Mouse (Mus musculus) lung, embryonic 15.5 days (tissue): ENCODE results near the gene Olfr734. TPM values are rescaled to one million over a fixed set of nuclear protein-coding genes. Genes with fewer than 3 reads are reported as not detected.

ENCODE experiments used
- ATAC-seq: fragments of 200-750 bp; cut with Nextera tagmentation; 2 replicates; pipeline ENCODE4 v1.8.0; 2017; ENCODE audit warnings: moderate number of reproducible peaks, borderline replicate concordance; ENCODE audit not compliant: low FRiP score, low TSS enrichment; ENCODE audit errors: extremely low read depth
- H3K27ac ChIP-seq: fragments of 300-500 bp; sonication (generic); 2 replicates; pipeline ENCODE4 v1.5.1; 2015; ENCODE audit warnings: moderate library complexity, mild to moderate bottlenecking, inconsistent platforms
- H3K27me3 ChIP-seq: fragments of 300-500 bp; sonication (generic); 2 replicates; pipeline ENCODE4 v1.6.1; 2015; ENCODE audit warnings: inconsistent platforms
- H3K36me3 ChIP-seq: fragments of 300-500 bp; sonication (generic); 2 replicates; pipeline ENCODE4 v1.6.1; 2015; ENCODE audit warnings: inconsistent platforms
- H3K4me1 ChIP-seq: fragments of 300-500 bp; sonication (generic); 2 replicates; pipeline ENCODE4 v1.6.1; 2015; ENCODE audit warnings: inconsistent platforms
- H3K4me2 ChIP-seq: fragments of 300-500 bp; sonication (generic); 2 replicates; pipeline ENCODE4 v1.6.1; 2015; ENCODE audit warnings: inconsistent platforms, mild to moderate bottlenecking, moderate library complexity
- H3K4me3 ChIP-seq: fragments of 300-500 bp; sonication (generic); 2 replicates; pipeline ENCODE4 v1.5.1; 2015; ENCODE audit warnings: mild to moderate bottlenecking, inconsistent platforms
- H3K9ac ChIP-seq: fragments of 300-500 bp; sonication (generic); 2 replicates; pipeline ENCODE4 v1.6.1; 2015; ENCODE audit warnings: inconsistent platforms
- H3K9me3 ChIP-seq: fragments of 300-500 bp; sonication (generic); 2 replicates; pipeline ENCODE4 v1.6.1; 2016; ENCODE audit warnings: inconsistent platforms
- WGBS: fragments of 180-500 bp; shearing (Covaris S2); methylation state at CpG from one replicate; pipeline ENCODE4 v1.1.7; 2015; 5-methylcytosine and 5-hydroxymethylcytosine counted together
- polyA plus RNA-seq: library from polyadenylated mRNA; unstranded; fragments of >200 nt; fragmentation: Nextera tagmentation; extraction: Ambion mirVana; gene quantifications from 2 replicates; pipeline ENCODE4 v1.2.1, GENCODE M21; 2015

Olfr734 gene
- polyA plus RNA-seq = not detected in 2 replicates

GRCm38 (mm10) chr14:50326661-50327060 lies at the start of gene Olfr734:
Gene Olfr734 (minus strand): TSS chr14:50326761.
- Histone ChIP-seq H3K9ac (no peak within 1 kb of the TSS), H3K9me3 (no peaks in the 10 kb centered on the region), H3K27me3 (no peaks in the 10 kb centered on the region), H3K36me3 (no peaks in the 10 kb centered on the region), H3K27ac (no peak within 1 kb of the TSS), H3K4me1 (no peaks in the 10 kb centered on the region), H3K4me3 (no peak within 1 kb of the TSS), H3K4me2 (no peak within 1 kb of the TSS)
- ATAC-seq = no peak
- 38% methylated on average over 1 of the region's 1 CpGs for WGBS

- Histone ChIP-seq H3K4me1 (no peaks in the 10 kb centered on the region), H3K9ac (no peak overlapping the region), H3K4me3 (no peak overlapping the region), H3K9me3 (no peaks in the 10 kb centered on the region), H3K4me2 (no peak overlapping the region), H3K36me3 (no peaks in the 10 kb centered on the region), H3K27ac (no peak overlapping the region), H3K27me3 (no peaks in the 10 kb centered on the region)
- WGBS = 75% methylated on average over 2 of the region's 2 CpGs
- ATAC-seq = no peak
Measured at GRCm38 (mm10) chr14:50363561-50363960, 37.0 kb upstream of the Olfr734 start.

- no peaks in the 10 kb centered on the region for H3K27me3 ChIP-seq
- H3K4me3 ChIP-seq = no peak overlapping the region
- WGBS = 82% methylated on average over 3 of the region's 3 CpGs
- H3K4me1 ChIP-seq = no peaks in the 10 kb centered on the region
- H3K9ac ChIP-seq = no peak overlapping the region
- H3K9me3 ChIP-seq = no peaks in the 10 kb centered on the region
- H3K27ac ChIP-seq = no peak overlapping the region
- no peak overlapping the region for H3K4me2 ChIP-seq
- no peak for ATAC-seq
- H3K36me3 ChIP-seq = no peaks in the 10 kb centered on the region
Measured at GRCm38 (mm10) chr14:50360480-50360879, 33.9 kb upstream of the Olfr734 start.

GRCm38 (mm10) chr14:50357593-50357992 lies 31.0 kb upstream of the Olfr734 start, which contains the start of gene Tlr11:
Gene Tlr11 (plus strand): TSS chr14:50357914.
- WGBS = 72% methylated on average over 2 of the region's 2 CpGs
- Histone ChIP-seq H3K4me1 (no peaks in the 10 kb centered on the region), H3K9me3 (no peaks in the 10 kb centered on the region), H3K4me3 (no peak within 1 kb of the TSS), H3K4me2 (no peak within 1 kb of the TSS), H3K36me3 (no peaks in the 10 kb centered on the region), H3K27me3 (no peaks in the 10 kb centered on the region), H3K9ac (no peak within 1 kb of the TSS), H3K27ac (no peak within 1 kb of the TSS)
- ATAC-seq = no peak

GRCm38 (mm10) chr14:50356725-50357124 lies 30.2 kb upstream of the Olfr734 start:
- no peak overlapping the region for H3K4me2 ChIP-seq
- no peak for ATAC-seq
- no peak overlapping the region for H3K27ac ChIP-seq
- H3K27me3 ChIP-seq = no peaks in the 10 kb centered on the region
- H3K36me3 ChIP-seq = no peaks in the 10 kb centered on the region
- H3K4me1 ChIP-seq = no peaks in the 10 kb centered on the region
- no peak overlapping the region for H3K4me3 ChIP-seq
- 71% methylated on average over 2 of the region's 2 CpGs for WGBS
- no peaks in the 10 kb centered on the region for H3K9me3 ChIP-seq
- H3K9ac ChIP-seq = no peak overlapping the region

- Histone ChIP-seq H3K4me2 (no peak overlapping the region), H3K27me3 (no peaks in the 10 kb centered on the region), H3K4me1 (no peaks in the 10 kb centered on the region), H3K9ac (no peak overlapping the region), H3K4me3 (no peak overlapping the region), H3K27ac (no peak overlapping the region), H3K9me3 (no peaks in the 10 kb centered on the region), H3K36me3 (no peaks in the 10 kb centered on the region)
- no peak for ATAC-seq
- 40% methylated on average over 3 of the region's 3 CpGs for WGBS
Measured at GRCm38 (mm10) chr14:50352438-50352837, 25.9 kb upstream of the Olfr734 start.

- no peaks in the 10 kb centered on the region for H3K9me3 ChIP-seq
- 72% methylated on average over 2 of the region's 2 CpGs for WGBS
- no peak within 1 kb of the TSS for H3K27ac ChIP-seq
- H3K36me3 ChIP-seq = no peaks in the 10 kb centered on the region
- H3K4me2 ChIP-seq = no peak within 1 kb of the TSS
- no peaks in the 10 kb centered on the region for H3K4me1 ChIP-seq
- H3K27me3 ChIP-seq = no peaks in the 10 kb centered on the region
- no peak within 1 kb of the TSS for H3K9ac ChIP-seq
- H3K4me3 ChIP-seq = no peak within 1 kb of the TSS
- no peak for ATAC-seq
Measured at GRCm38 (mm10) chr14:50348796-50349195, 22.2 kb upstream of the Olfr734 start, which contains the start of gene Olfr735. Gene Olfr735 (minus strand): TSS chr14:50348872.

GRCm38 (mm10) chr14:50301422-50301821 lies 25.1 kb downstream of the Olfr734 start, which contains the start of gene Olfr733:
Gene Olfr733 (minus strand): TSS chr14:50301522.
- H3K9me3 ChIP-seq = no peaks in the 10 kb centered on the region
- H3K27me3 ChIP-seq = no peaks in the 10 kb centered on the region
- ATAC-seq = no peak
- H3K4me2 ChIP-seq = no peak within 1 kb of the TSS
- H3K9ac ChIP-seq = no peak within 1 kb of the TSS
- H3K4me1 ChIP-seq = no peaks in the 10 kb centered on the region
- H3K4me3 ChIP-seq = no peak within 1 kb of the TSS
- H3K27ac ChIP-seq = no peak within 1 kb of the TSS
- H3K36me3 ChIP-seq = no peaks in the 10 kb centered on the region

GRCm38 (mm10) chr14:50284106-50284505 lies 42.5 kb downstream of the Olfr734 start, which contains the start of gene Olfr732:
Gene Olfr732 (minus strand): TSS chr14:50284206.
- H3K4me1 ChIP-seq = no peaks in the 10 kb centered on the region
- no peaks in the 10 kb centered on the region for H3K27me3 ChIP-seq
- ATAC-seq = no peak
- H3K27ac ChIP-seq = no peak within 1 kb of the TSS
- H3K36me3 ChIP-seq = no peaks in the 10 kb centered on the region
- H3K4me2 ChIP-seq = no peak within 1 kb of the TSS
- WGBS = 88% methylated on average over 1 of the region's 1 CpGs
- H3K4me3 ChIP-seq = no peak within 1 kb of the TSS
- H3K9ac ChIP-seq = no peak within 1 kb of the TSS
- no peaks in the 10 kb centered on the region for H3K9me3 ChIP-seq

Other genes with a start within 250 kb of the Olfr734 start
- gene Olfr726, start 235.8 kb downstream of the Olfr734 start, polyA plus RNA-seq = not detected in 2 replicates
- gene Olfr727, start 203.6 kb downstream of the Olfr734 start, polyA plus RNA-seq = not detected in 2 replicates
- gene Olfr728, start 184.1 kb downstream of the Olfr734 start, polyA plus RNA-seq = not detected in 2 replicates
- gene Olfr729, start 173.9 kb downstream of the Olfr734 start, polyA plus RNA-seq = not detected in 2 replicates
- gene Olfr730, start 138.6 kb downstream of the Olfr734 start, polyA plus RNA-seq = not detected in 2 replicates
- gene Olfr731, start 84.9 kb downstream of the Olfr734 start, polyA plus RNA-seq = not detected in 2 replicates
- not detected in 2 replicates for gene Olfr732, start 42.6 kb downstream of the Olfr734 start, polyA plus RNA-seq
- not detected in 2 replicates for gene Olfr733, start 25.2 kb downstream of the Olfr734 start, polyA plus RNA-seq
- not detected in 2 replicates for gene Olfr735, start 22.1 kb upstream of the Olfr734 start, polyA plus RNA-seq
- gene Tlr11, start 31.2 kb upstream of the Olfr734 start, polyA plus RNA-seq = not detected in 2 replicates
- gene Olfr736, start 54.4 kb upstream of the Olfr734 start, polyA plus RNA-seq = not detected in 2 replicates
- not detected in 2 replicates for gene Olfr738, start 80.8 kb upstream of the Olfr734 start, polyA plus RNA-seq
- gene Olfr739, start 91.9 kb upstream of the Olfr734 start, polyA plus RNA-seq = not detected in 2 replicates
- gene Olfr740, start 118.8 kb upstream of the Olfr734 start, polyA plus RNA-seq = not detected in 2 replicates
- gene Olfr741, start 146.0 kb upstream of the Olfr734 start, polyA plus RNA-seq = not detected in 2 replicates
- gene Olfr742, start 176.8 kb upstream of the Olfr734 start, polyA plus RNA-seq = not detected in 2 replicates
- not detected in 2 replicates for gene Olfr743, start 195.1 kb upstream of the Olfr734 start, polyA plus RNA-seq